Mouse (Mus musculus) midbrain, postnatal 0 days (tissue): ENCODE results near the gene Vsig10. TPM values are rescaled to one million over a fixed set of nuclear protein-coding genes. Genes with fewer than 3 reads are reported as not detected.

ENCODE experiments used
- ATAC-seq: fragments of 200-750 bp; cut with Nextera tagmentation; 2 replicates; pipeline ENCODE4 v1.8.0; 2017; ENCODE audit warnings: moderate number of reproducible peaks, mild to moderate bottlenecking, moderate TSS enrichment, moderate library complexity; ENCODE audit not compliant: low FRiP score
- DNase-seq: peaks from one replicate; pipeline ENCODE4 v3.0.0-alpha.2; 2015; ENCODE audit warnings: low spot score
- H3K27ac ChIP-seq: fragments of 300-500 bp; sonication (generic); 2 replicates; pipeline ENCODE4 v1.5.1; 2014; ENCODE audit warnings: low read depth, mild to moderate bottlenecking, low read length, mixed read lengths
- H3K27me3 ChIP-seq: fragments of 300-500 bp; sonication (generic); 2 replicates; pipeline ENCODE4 v1.6.1; 2014; ENCODE audit warnings: low read length, control low read depth, mixed read lengths; ENCODE audit not compliant: insufficient read depth
- H3K36me3 ChIP-seq: fragments of 300-500 bp; sonication (generic); 2 replicates; pipeline ENCODE4 v1.6.1; 2014; ENCODE audit warnings: low read length, control low read depth, mixed read lengths; ENCODE audit not compliant: insufficient read depth
- H3K4me1 ChIP-seq: fragments of 300-500 bp; sonication (generic); 2 replicates; pipeline ENCODE4 v1.6.1; 2014; ENCODE audit warnings: mild to moderate bottlenecking, control low read depth, antibody characterized with exemption, low read length, mixed read lengths; ENCODE audit not compliant: insufficient read depth
- H3K4me2 ChIP-seq: fragments of 300-500 bp; sonication (generic); 2 replicates; pipeline ENCODE4 v1.6.1; 2014; ENCODE audit warnings: low read depth, mild to moderate bottlenecking, low read length, mixed read lengths; ENCODE audit not compliant: poor library complexity, severe bottlenecking
- H3K4me3 ChIP-seq: fragments of 300-500 bp; sonication (generic); 2 replicates; pipeline ENCODE4 v1.5.1; 2014; ENCODE audit warnings: low read depth, mild to moderate bottlenecking, low read length, moderate library complexity
- H3K9ac ChIP-seq: fragments of 300-500 bp; sonication (generic); replicated peaks from 2 replicates; pipeline ENCODE4 v1.6.1; 2014; ENCODE audit warnings: mild to moderate bottlenecking, low read length, moderate library complexity, mixed read lengths; ENCODE audit not compliant: poor library complexity, severe bottlenecking
- H3K9me3 ChIP-seq: fragments of 300-500 bp; sonication (generic); 2 replicates; pipeline ENCODE4 v1.6.1; 2016; ENCODE audit warnings: low read length, control low read depth
- CTCF ChIP-seq: IDR thresholded peaks from 2 replicates; pipeline ENCODE4 v1.5.1; 2016; ENCODE audit warnings: antibody characterized with exemption, mild to moderate bottlenecking
- WGBS: fragments of 180-500 bp; shearing (Covaris S2); extraction: QIAGEN DNeasy Blood & Tissue Kit; methylation state at CpG from one replicate; pipeline ENCODE4 v1.1.7; 2014; 5-methylcytosine and 5-hydroxymethylcytosine counted together
- polyA plus RNA-seq: library from polyadenylated mRNA; unstranded; fragments of >200 nt; fragmentation: Nextera tagmentation; extraction: Ambion mirVana; gene quantifications from 2 replicates; pipeline ENCODE4 v1.2.1, GENCODE M21; 2015
- total RNA-seq: library from RNA; depleted of rRNA; stranded (reverse); fragments of >200 nt; gene quantifications from 2 replicates; pipeline ENCODE4 v1.2.3, GENCODE M21; 2014

Vsig10 gene
- total and polyA plus RNA-seq, 2 experiments from 2014 or later = 1.5 to 7.1 TPM

DNA sequence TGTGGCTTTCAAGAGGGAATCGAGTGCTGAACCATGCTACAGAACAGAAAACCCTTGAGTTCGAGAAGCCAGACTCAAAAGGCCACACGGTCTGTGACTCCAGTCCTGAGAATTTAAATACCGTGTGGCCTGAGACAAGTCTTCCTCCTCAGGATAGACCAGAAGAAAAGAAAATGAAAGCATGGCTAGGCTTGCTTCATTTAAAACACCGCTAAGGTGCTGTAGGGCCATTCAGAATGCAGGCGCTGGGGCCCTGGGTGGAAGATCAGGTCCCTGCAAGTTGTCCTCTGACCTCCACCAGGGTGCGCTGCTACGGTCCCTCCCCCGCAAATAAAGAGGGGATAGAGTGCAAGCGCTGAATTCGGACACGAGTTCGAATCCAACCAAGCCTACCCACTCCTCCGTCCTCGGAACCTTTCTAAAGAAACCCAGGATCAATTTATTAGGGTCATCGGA, 69.4 kb downstream of the Vsig10 start:
- 10% methylated on average over 16 of the region's 16 CpGs for WGBS
- Histone ChIP-seq H3K4me1 (0 out of 2 replicates have a peak, but pooled peaks cover 5% of the 10 kb centered on the region), H3K4me3 (peak overlapping the region; percentile 75), H3K27me3 (no peaks in the 10 kb centered on the region), H3K9me3 (no peaks in the 10 kb centered on the region), H3K27ac (peak overlapping the region; percentile 60), H3K36me3 (peaks cover 16% of the 10 kb centered on the region; the same call in 1 of the 2 replicates), H3K4me2 (peak overlapping the region; percentile 91), H3K9ac (peak overlapping the region; percentile 79)
- DNase-seq (peak; percentile 46), ATAC-seq (peak; percentile 44; the same call in 1 of the 2 replicates)
- peak; percentile 65 for TF ChIP-seq CTCF

DNA sequence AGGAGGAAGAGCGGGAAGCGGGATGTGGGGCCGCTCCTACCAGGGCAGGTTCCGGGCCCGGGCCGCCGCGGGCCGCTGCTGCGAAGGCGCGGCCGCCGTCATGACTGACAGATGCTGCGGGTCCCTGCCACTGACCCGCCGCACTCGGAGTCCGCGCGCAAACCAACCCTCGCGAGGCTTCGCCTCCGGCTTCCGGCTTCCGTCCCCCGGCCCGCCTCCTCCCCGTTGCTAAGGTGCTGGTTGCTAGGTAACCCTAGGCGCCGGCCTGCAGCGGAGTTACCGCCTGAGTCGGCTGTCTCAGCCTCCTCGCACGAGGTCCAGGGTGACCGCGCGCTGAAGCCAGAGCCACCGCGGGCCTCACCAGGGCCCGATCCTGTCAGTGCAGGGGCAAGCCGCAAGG, 70.0 kb downstream of the Vsig10 start, which contains the start of gene Rfc5:
Rfc5 (minus strand) TSS at position 171 of the 400 bp plus-strand sequence.
- Histone ChIP-seq H3K27ac (peak within 1 kb of the TSS; percentile 68), H3K9me3 (no peaks in the 10 kb centered on the region), H3K4me2 (peak within 1 kb of the TSS; percentile 91), H3K9ac (peak within 1 kb of the TSS; percentile 79), H3K4me1 (0 out of 2 replicates have a peak, but pooled peaks cover 5% of the 10 kb centered on the region), H3K36me3 (peaks cover 12% of the 10 kb centered on the region; the same call in 1 of the 2 replicates), H3K27me3 (no peaks in the 10 kb centered on the region), H3K4me3 (peak within 1 kb of the TSS; percentile 75)
- peak; percentile 95 for ATAC-seq
- under 1% methylated on average over 43 of the region's 44 CpGs for WGBS
- peak; percentile 96 for DNase-seq
- TF ChIP-seq CTCF = no peak; the same call in 1 of the 2 replicates

DNA sequence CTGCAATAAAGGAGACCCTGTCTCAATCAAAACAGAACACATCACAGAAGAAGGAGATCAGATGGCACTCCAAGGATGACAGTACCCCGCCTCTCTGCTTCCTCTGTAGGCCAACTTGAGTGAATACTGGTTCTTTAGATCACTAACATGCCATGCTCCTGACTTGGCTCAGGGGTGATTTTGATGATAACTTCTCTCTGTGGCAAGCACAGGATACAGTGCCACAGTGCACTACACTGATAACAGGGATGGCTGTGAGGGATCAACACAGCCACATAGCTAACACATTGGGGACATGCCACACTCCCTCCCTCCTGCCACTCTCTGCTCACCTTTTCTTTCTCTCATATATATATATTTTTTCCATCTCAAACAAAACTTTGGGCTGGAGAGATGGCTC, 72.0 kb downstream of the Vsig10 start:
- no peaks in the 10 kb centered on the region for H3K27me3 ChIP-seq
- H3K27ac ChIP-seq = no peak overlapping the region
- DNase-seq (no peak), ATAC-seq (no peak)
- 0 out of 2 replicates have a peak, but pooled peaks cover 5% of the 10 kb centered on the region for H3K4me1 ChIP-seq
- no peak overlapping the region for H3K4me2 ChIP-seq
- H3K4me3 ChIP-seq = no peak overlapping the region
- no peaks in the 10 kb centered on the region for H3K36me3 ChIP-seq
- no peak for TF ChIP-seq CTCF
- H3K9ac ChIP-seq = no peak overlapping the region
- 93% methylated on average over 1 of the region's 1 CpGs for WGBS
- no peaks in the 10 kb centered on the region for H3K9me3 ChIP-seq

DNA sequence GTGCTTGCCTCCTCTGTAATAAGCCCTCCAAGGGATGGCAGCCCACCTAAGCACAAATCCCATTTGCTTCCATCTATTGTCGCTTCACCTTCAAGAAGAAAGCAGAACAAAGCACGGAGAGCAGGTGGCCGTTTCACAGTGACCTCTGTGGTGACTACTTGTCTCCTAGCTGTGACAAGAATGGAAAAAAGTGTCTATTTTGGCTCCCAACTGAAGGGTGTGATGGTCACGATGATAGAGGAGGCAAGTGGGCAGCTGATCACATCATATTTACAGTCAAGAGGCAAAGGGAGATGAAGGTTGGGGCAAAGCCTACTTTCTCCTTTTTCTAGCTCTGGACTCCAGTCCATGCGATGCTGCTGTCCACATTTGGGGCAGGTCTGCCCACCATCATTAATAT, 77.0 kb downstream of the Vsig10 start:
- Histone ChIP-seq H3K4me2 (no peak overlapping the region), H3K9me3 (no peaks in the 10 kb centered on the region), H3K27ac (no peak overlapping the region), H3K4me1 (no peaks in the 10 kb centered on the region), H3K27me3 (no peaks in the 10 kb centered on the region), H3K9ac (no peak overlapping the region), H3K4me3 (no peak overlapping the region), H3K36me3 (no peaks in the 10 kb centered on the region)
- no peak for DNase-seq
- TF ChIP-seq CTCF = no peak
- 91% methylated on average over 5 of the region's 5 CpGs for WGBS
- ATAC-seq = no peak

DNA sequence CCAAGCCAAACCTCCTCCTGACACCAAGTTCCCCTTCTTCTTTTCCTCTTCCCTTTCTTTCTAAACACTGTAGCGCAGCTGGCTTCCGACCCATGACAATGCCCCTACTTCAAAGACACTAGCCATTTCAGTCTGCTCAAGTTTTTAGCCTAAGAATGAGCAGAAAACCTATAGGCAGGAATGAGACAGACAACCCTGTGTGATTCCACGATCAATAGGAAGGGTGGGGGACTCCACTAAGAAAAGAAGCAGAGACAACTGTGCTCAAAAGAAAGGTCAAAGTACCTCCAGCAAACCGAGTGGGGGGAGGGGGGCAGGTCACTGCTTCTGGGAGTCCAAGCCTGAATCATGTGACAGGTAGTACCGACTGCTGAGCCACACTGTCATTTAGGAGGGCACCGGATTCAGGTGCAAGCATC, 77.7 kb downstream of the Vsig10 start:
- H3K36me3 ChIP-seq = no peaks in the 10 kb centered on the region
- no peaks in the 10 kb centered on the region for H3K27me3 ChIP-seq
- no peak overlapping the region for H3K9ac ChIP-seq
- TF ChIP-seq CTCF = no peak
- DNase-seq (no peak), ATAC-seq (no peak)
- no peaks in the 10 kb centered on the region for H3K9me3 ChIP-seq
- no peak overlapping the region for H3K4me3 ChIP-seq
- no peak overlapping the region for H3K4me2 ChIP-seq
- 64% methylated on average over 6 of the region's 6 CpGs for WGBS
- no peaks in the 10 kb centered on the region for H3K4me1 ChIP-seq
- H3K27ac ChIP-seq = no peak overlapping the region

DNA sequence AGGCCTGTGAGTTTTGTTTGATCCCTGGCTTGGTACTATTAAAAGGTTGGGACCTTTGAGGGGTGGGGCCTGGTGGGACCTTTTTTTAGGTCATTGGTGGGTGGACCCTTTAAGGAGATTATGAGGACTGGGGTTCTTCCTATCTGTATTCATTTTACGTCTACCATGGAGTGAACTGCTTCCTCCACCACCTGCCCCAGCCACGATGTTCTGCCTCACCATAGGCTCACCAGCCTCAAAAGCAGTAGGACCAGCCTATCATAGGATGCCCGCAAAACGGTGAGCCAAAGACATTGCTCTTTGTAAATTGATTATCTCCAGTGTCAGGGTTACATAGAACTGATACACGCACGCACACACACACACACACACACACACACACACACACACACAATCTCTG, 78.5 kb downstream of the Vsig10 start:
- 79% methylated on average over 6 of the region's 6 CpGs for WGBS
- DNase-seq (no peak), ATAC-seq (no peak)
- Histone ChIP-seq H3K4me2 (no peak overlapping the region), H3K4me1 (no peaks in the 10 kb centered on the region), H3K27me3 (no peaks in the 10 kb centered on the region), H3K9me3 (no peaks in the 10 kb centered on the region), H3K4me3 (no peak overlapping the region), H3K36me3 (no peaks in the 10 kb centered on the region), H3K27ac (no peak overlapping the region), H3K9ac (no peak overlapping the region)
- no peak for TF ChIP-seq CTCF
